Mouse (Mus musculus) embryonic stem cell, embryonic (primary cell): Measurements from ENCODE around the gene Gls2.

Experiments used
- CTCF ChIA-PET, 4 experiments: fragments of 300-600 bp in 2 of 4; fragments of 350-600 bp in 2 of 4; sonication (Branson Sonifier 250); formaldehyde crosslinking; loops; one replicate each; lab custom pipeline; 2022; ENCODE audit warnings: inconsistent platforms in 2 of 4; lab: Charles Lee
- POLR2A ChIA-PET, 4 experiments: fragments of 300-600 bp in 2 of 4; fragments of 350-600 bp in 2 of 4; sonication (Branson Sonifier 250); formaldehyde crosslinking; loops; one replicate each; lab custom pipeline; 2022; ENCODE audit warnings: antibody characterized with exemption in 4 of 4, inconsistent platforms in 1 of 4; lab: Charles Lee

Gene Gls2

GRCm38 (mm10) chr10:128211390-128212108 lies 17.3 kb downstream of the Gls2 start, which contains the start of gene Spryd4:
TSS of gene Spryd4 (minus strand) at chr10:128211807.
- CTCF ChIA-PET = interaction anchor here (0.5 to 2.6 kb wide), 16 partner anchors 8 to 674 kb away, joined by 3 to 18 read pairs (median 4); partner anchors contain the start of genes Baz2a (in 1 of the 4), Gls2 (in 1 of the 4), Mip (in 1 of the 4) and Nabp2 (in 1 of the 4)
- POLR2A ChIA-PET = interaction anchor here (0.6 to 5.2 kb wide), 58 partner anchors 7 to 655 kb away, joined by 3 to 66 read pairs (median 5); partner anchors contain the start of genes Cnpy2 (in 3 of the 4), Gls2 (in 3 of the 4), Baz2a (in 2 of the 4) and Mip (in 2 of the 4)

GRCm38 (mm10) chr10:128212148-128212547 lies 17.9 kb downstream of the Gls2 start:
- CTCF ChIA-PET = interaction anchor here (0.6 to 2.6 kb wide), 38 partner anchors 9 to 550 kb away, joined by 3 to 18 read pairs (median 4); partner anchors contain the start of genes Baz2a (in 2 of the 4), Gls2 (in 2 of the 4), Mip (in 1 of the 4) and Myl6 (in 1 of the 4)
- POLR2A ChIA-PET = interaction anchor here (0.6 to 5.2 kb wide), 67 partner anchors 8 to 654 kb away, joined by 3 to 66 read pairs (median 5); partner anchors contain the start of genes Cnpy2 (in 3 of the 4), Gls2 (in 3 of the 4), Baz2a (in 2 of the 4) and Mip (in 2 of the 4)

- ChIA-PET CTCF (interaction anchor here (0.6 to 2.6 kb wide), 47 partner anchors 8 to 570 kb away, joined by 3 to 18 read pairs (median 4); partner anchors contain the start of genes Baz2a (in 2 of the 4), Gls2 (in 2 of the 4), Atp5b (in 1 of the 4) and Mip (in 1 of the 4)), POLR2A (interaction anchor here (0.6 to 5.2 kb wide), 72 partner anchors 8 to 588 kb away, joined by 3 to 66 read pairs (median 5); partner anchors contain the start of genes Gls2 (in 3 of the 4), Baz2a (in 2 of the 4), Naca (in 2 of the 4) and Pan2 (in 2 of the 4))
Measured at GRCm38 (mm10) chr10:128212871-128213323, 18.6 kb downstream of the Gls2 start.

- ChIA-PET CTCF (interaction anchor here in 3 of 4 experiments (0.5 to 2.6 kb wide), 10 partner anchors 7 to 973 kb away, joined by 3 to 18 read pairs (median 4); no protein-coding TSS in a partner anchor), POLR2A (interaction anchor here in 3 of 4 experiments (0.6 to 5.2 kb wide), 23 partner anchors 10 to 334 kb away, joined by 3 to 66 read pairs (median 6); partner anchors contain the start of genes Gls2 (in 2 of the 3), Baz2a (in 1 of the 3), Cnpy2 (in 1 of the 3) and Coq10a (in 1 of the 3))
Measured at GRCm38 (mm10) chr10:128214112-128214511, 19.9 kb downstream of the Gls2 start.

- CTCF ChIA-PET = interaction anchor here in 2 of 4 experiments (0.6 kb wide), 2 partner anchors 274 to 279 kb away, joined by 3 to 6 read pairs; no protein-coding TSS in a partner anchor
- POLR2A ChIA-PET = interaction anchor here in 3 of 4 experiments (0.6 to 1.0 kb wide), 9 partner anchors 11 to 287 kb away, joined by 3 to 6 read pairs (median 3); partner anchors contain the start of genes Baz2a (in 1 of the 3) and Timeless (in 1 of the 3)
Measured at GRCm38 (mm10) chr10:128214981-128215380, 20.7 kb downstream of the Gls2 start.

- POLR2A ChIA-PET = interaction anchor here in 1 of 4 experiments (0.5 to 5.0 kb wide), 4 partner anchors 14 to 281 kb away, joined by 3 to 52 read pairs (median 4); partner anchors contain the start of gene Timeless
- CTCF ChIA-PET = interaction anchor here in 2 of 4 experiments (0.6 to 0.7 kb wide), 2 partner anchors 54 to 497 kb away, joined by 3 to 5 read pairs; no protein-coding TSS in a partner anchor
Measured at GRCm38 (mm10) chr10:128218387-128219117, 24.3 kb downstream of the Gls2 start.

GRCm38 (mm10) chr10:128221533-128222286 lies 27.5 kb downstream of the Gls2 start:
- POLR2A ChIA-PET = interaction anchor here (0.6 to 5.0 kb wide), 43 partner anchors 7 to 277 kb away, joined by 3 to 52 read pairs (median 4); partner anchors contain the start of genes Spryd4 (in 3 of the 4), Timeless (in 3 of the 4), Stat2 (in 2 of the 4) and Atp5b (in 1 of the 4)
- CTCF ChIA-PET = interaction anchor here (0.6 to 3.2 kb wide), 24 partner anchors 9 to 757 kb away, joined by 3 to 18 read pairs (median 4); partner anchors contain the start of genes Baz2a (in 2 of the 4), Gls2 (in 1 of the 4) and Timeless (in 1 of the 4)

GRCm38 (mm10) chr10:128225064-128225463 lies 30.8 kb downstream of the Gls2 start:
- ChIA-PET CTCF (interaction anchor here in 1 of 4 experiments (2.9 kb wide), 1 partner anchor 13 kb away, joined by 16 read pairs; no protein-coding TSS in a partner anchor), POLR2A (interaction anchor here in 3 of 4 experiments (0.6 to 1.4 kb wide), 5 partner anchors 9 to 1014 kb away, joined by 3 to 7 read pairs (median 5); partner anchors contain the start of gene Spryd4 (in 2 of the 3))

GRCm38 (mm10) chr10:128225538-128225937 lies 31.3 kb downstream of the Gls2 start, which contains the start of gene Mip:
TSS of gene Mip (plus strand) at chr10:128225838.
- POLR2A ChIA-PET = interaction anchor here in 3 of 4 experiments (0.6 to 1.6 kb wide), 7 partner anchors 13 to 1014 kb away, joined by 3 to 7 read pairs (median 5); partner anchors contain the start of genes Spryd4 (in 2 of the 3) and Stat2 (in 1 of the 3)
- CTCF ChIA-PET = interaction anchor here in 1 of 4 experiments (2.9 kb wide), 1 partner anchor 13 kb away, joined by 16 read pairs; no protein-coding TSS in a partner anchor

GRCm38 (mm10) chr10:128227592-128227991 lies 33.3 kb downstream of the Gls2 start:
- POLR2A ChIA-PET = interaction anchor here in 3 of 4 experiments (0.6 to 2.4 kb wide), 10 partner anchors 11 to 193 kb away, joined by 3 to 9 read pairs (median 4); partner anchors contain the start of genes Apof (in 1 of the 3), Baz2a (in 1 of the 3), Cnpy2 (in 1 of the 3) and Stat2 (in 1 of the 3)
- CTCF ChIA-PET = interaction anchor here in 2 of 4 experiments (0.8 to 2.9 kb wide), 3 partner anchors 15 to 43 kb away, joined by 3 to 16 read pairs (median 13); partner anchors contain the start of gene Stat2 (in 1 of the 2)

GRCm38 (mm10) chr10:128228009-128228408 lies 33.8 kb downstream of the Gls2 start:
- CTCF ChIA-PET = interaction anchor here in 2 of 4 experiments (0.8 to 2.4 kb wide), 3 partner anchors 15 to 43 kb away, joined by 3 to 13 read pairs (median 3); partner anchors contain the start of gene Stat2 (in 1 of the 2)
- POLR2A ChIA-PET = interaction anchor here in 3 of 4 experiments (0.6 to 3.3 kb wide), 9 partner anchors 18 to 193 kb away, joined by 3 to 12 read pairs (median 4); partner anchors contain the start of genes Apof (in 1 of the 3), Baz2a (in 1 of the 3), Cnpy2 (in 1 of the 3) and Gls2 (in 1 of the 3)

- ChIA-PET CTCF (interaction anchor here (0.6 to 3.4 kb wide), 7 partner anchors 9 to 554 kb away, joined by 3 to 17 read pairs (median 4); partner anchors contain the start of gene Spryd4 (in 1 of the 4)), POLR2A (interaction anchor here (0.6 to 6.3 kb wide), 33 partner anchors 9 to 195 kb away, joined by 3 to 52 read pairs (median 5); partner anchors contain the start of genes Gls2 (in 3 of the 4), Cnpy2 (in 2 of the 4), Spryd4 (in 2 of the 4) and Stat2 (in 2 of the 4))
Measured at GRCm38 (mm10) chr10:128230582-128230981, 36.3 kb downstream of the Gls2 start.

GRCm38 (mm10) chr10:128231146-128231545 lies 36.9 kb downstream of the Gls2 start:
- ChIA-PET CTCF (interaction anchor here (0.6 to 3.4 kb wide), 8 partner anchors 9 to 554 kb away, joined by 3 to 17 read pairs (median 4); partner anchors contain the start of gene Spryd4 (in 1 of the 4)), POLR2A (interaction anchor here (0.6 to 6.3 kb wide), 28 partner anchors 10 to 217 kb away, joined by 3 to 52 read pairs (median 6); partner anchors contain the start of genes Gls2 (in 3 of the 4), Pan2 (in 2 of the 4), Spryd4 (in 2 of the 4) and Stat2 (in 2 of the 4))

GRCm38 (mm10) chr10:128231697-128232419 lies 37.6 kb downstream of the Gls2 start, which contains the start of gene Timeless:
TSS of gene Timeless (plus strand) at chr10:128232065.
- ChIA-PET CTCF (interaction anchor here in 3 of 4 experiments (0.7 to 3.4 kb wide), 8 partner anchors 10 to 41 kb away, joined by 3 to 17 read pairs (median 4); partner anchors contain the start of gene Spryd4 (in 1 of the 3)), POLR2A (interaction anchor here (0.7 to 6.3 kb wide), 45 partner anchors 10 to 294 kb away, joined by 3 to 52 read pairs (median 5); partner anchors contain the start of genes Stat2 (in 3 of the 4), Atp5b (in 2 of the 4), Gls2 (in 2 of the 4) and Pan2 (in 2 of the 4))
